Mouse (Mus musculus): ENCODE results near the gene Uggt2.
"Not testable (repeated sequence)": the region's sequence is repeated elsewhere in the genome, so short reads cannot be mapped to it uniquely, and the experiment has no call there.

The Uggt2 gene

DNA sequence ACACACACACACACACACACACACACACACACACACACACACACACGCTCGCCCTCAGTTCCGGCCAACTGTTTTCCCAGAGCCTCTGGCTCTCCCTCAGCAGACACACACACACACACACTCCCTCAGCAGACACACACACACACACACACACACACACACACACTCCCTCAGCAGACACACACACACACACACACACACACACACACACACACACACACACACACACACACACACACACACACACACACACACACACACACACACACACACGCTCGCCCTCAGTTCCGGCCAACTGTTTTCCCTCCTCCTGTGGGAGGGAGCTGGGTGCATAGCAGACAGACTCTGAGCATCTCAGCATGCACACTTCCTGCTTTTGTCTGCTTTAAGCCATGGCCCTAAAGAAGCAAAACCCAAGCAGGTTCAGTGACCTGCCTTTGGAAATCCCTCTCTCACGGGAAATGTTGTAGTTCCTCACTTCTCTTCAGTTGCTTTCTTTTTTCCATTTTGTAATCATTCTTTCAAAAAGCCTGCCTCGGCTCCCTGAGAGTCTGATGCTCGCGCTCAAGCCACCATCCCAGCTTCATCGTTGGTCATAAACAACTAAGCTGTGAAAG is 116.7 kb downstream of the Uggt2 start:
- DNase-seq (ENCODE audit: low read depth in 2 of 2, low spot score in 2 of 2): peak; percentile 16 to 18

- DNase-seq (ENCODE audit: low read depth in 2 of 2, low spot score in 2 of 2): not testable (repeated sequence)
These were observed 117.4 kb downstream of the Uggt2 start for GRCm38 (mm10) chr14:118981711-118982428.

- DNase-seq (ENCODE audit: low read depth in 2 of 2, low spot score in 2 of 2): no peak
These were observed 118.3 kb downstream of the Uggt2 start for GRCm38 (mm10) chr14:118980890-118981289.

GRCm38 (mm10) chr14:118980358-118980757 is 118.9 kb downstream of the Uggt2 start:
- DNase-seq (ENCODE audit: low read depth in 2 of 2, low spot score in 2 of 2): no peak

- DNase-seq (ENCODE audit: low read depth in 2 of 2, low spot score in 2 of 2): no peak
These were observed 119.5 kb downstream of the Uggt2 start for GRCm38 (mm10) chr14:118979571-118980325.

- DNase-seq (ENCODE audit: low read depth in 2 of 2, low spot score in 2 of 2): no peak
These were observed 122.0 kb downstream of the Uggt2 start for GRCm38 (mm10) chr14:118977136-118977816.

- no peak for DNase-seq (ENCODE audit: low read depth in 2 of 2, low spot score in 2 of 2)
These were observed 127.0 kb downstream of the Uggt2 start for GRCm38 (mm10) chr14:118972268-118972667.

DNA sequence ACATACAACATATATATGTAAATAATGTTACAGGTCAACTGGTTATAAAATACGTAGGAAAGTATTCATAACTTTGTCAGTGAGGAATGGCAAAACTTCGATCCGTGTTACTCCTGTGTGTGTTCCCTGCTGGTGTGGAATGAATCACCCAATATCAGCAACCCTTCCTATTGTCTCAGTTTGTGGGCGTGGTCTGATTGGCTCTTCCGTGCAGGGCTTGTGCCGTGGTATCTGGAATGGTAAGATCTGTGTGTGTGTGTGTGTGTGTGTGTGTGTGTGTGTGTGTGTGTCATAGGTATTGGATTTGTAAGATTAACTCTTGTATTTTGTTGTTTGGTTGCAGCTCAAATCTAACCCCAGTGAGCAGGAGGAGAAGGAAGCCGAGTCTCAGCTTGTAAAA is 131.6 kb downstream of the Uggt2 start:
- no peak for DNase-seq (ENCODE audit: low read depth in 2 of 2, low spot score in 2 of 2)

DNA sequence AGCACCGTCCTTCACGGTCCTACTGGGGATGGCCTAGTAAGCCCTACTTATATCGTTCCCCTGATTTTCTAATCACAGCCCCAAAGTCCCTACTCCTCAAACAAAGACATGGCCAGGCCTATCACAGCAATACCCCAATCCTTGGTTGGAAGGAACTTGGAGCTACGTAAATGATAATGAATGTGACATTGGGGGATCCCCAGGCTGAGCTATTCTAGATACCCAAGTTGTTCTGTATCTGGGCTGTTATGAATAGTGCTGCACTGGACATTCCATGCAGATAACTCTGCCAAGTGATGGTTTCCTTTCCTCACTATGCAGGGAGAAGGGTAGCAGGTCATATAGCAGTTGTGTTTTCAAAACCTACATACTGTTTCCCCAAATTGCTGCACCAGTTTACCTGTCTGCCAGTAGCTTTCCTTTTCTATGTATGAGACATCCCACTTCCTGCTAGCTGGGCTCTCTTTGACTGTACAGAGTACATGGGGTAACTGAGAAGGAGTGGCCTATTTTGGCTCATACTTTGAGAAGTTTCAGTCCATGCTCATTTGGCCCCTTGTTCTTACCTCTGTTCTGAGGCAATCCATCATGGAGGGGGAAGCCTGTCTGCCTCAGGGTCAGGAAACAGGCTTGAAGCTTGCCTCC is 133.8 kb downstream of the Uggt2 start:
- DNase-seq (ENCODE audit: low read depth in 2 of 2, low spot score in 2 of 2): no peak

GRCm38 (mm10) chr14:118958010-118958409 is 141.2 kb downstream of the Uggt2 start:
- no peak for DNase-seq (ENCODE audit: low read depth in 2 of 2, low spot score in 2 of 2)

- no peak for DNase-seq (ENCODE audit: low read depth in 2 of 2, low spot score in 2 of 2)
These were observed 147.2 kb downstream of the Uggt2 start for GRCm38 (mm10) chr14:118951912-118952583.

DNA sequence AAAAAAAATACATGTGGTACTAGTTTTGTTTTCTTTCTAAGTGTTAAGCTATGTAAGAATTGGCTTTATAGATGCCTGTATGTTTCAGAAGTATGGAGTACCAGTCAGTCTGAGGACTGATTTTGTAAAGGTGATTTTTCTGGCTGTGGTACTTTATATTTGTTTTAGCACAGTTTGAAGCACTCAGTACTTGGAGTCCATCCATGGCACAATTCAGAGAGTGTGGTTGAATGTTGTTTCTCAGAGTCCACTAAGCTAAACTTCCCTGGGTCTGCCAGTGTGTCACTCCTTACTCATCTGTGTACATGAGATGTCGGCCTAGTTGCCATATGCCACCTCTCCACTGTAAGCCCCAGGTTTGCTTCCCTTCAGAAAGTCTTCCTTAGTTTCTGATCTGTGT is 150.4 kb downstream of the Uggt2 start:
- DNase-seq (ENCODE audit: low read depth in 2 of 2, low spot score in 2 of 2): no peak

- no peak for DNase-seq (ENCODE audit: low read depth in 2 of 2, low spot score in 2 of 2)
These were observed 154.5 kb downstream of the Uggt2 start for GRCm38 (mm10) chr14:118944702-118945101.

DNA sequence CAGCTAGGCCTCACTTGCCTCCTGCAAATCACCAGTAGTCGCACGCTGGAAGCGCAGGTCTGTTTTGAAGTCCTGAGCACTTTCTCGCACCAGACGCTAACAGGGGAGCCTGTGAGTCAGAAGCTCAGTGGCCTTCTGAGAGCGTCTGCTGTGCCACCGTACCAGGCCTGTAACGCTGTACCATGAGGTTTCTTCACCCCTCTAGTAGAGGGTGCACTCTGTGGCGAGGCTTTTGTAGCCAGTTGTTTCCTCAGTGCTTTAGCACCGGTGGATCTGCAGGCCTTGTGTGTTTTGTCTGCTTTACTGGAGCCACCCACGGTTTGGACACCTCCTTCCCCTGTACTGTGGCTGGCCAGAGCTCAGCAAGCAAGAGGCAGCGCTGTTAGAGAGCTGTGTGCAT is 157.2 kb downstream of the Uggt2 start:
- DNase-seq (ENCODE audit: low read depth in 2 of 2, low spot score in 2 of 2): no peak

- DNase-seq (ENCODE audit: low read depth in 2 of 2, low spot score in 2 of 2): no peak
These were observed 158.3 kb downstream of the Uggt2 start for GRCm38 (mm10) chr14:118940796-118941495.

DNA sequence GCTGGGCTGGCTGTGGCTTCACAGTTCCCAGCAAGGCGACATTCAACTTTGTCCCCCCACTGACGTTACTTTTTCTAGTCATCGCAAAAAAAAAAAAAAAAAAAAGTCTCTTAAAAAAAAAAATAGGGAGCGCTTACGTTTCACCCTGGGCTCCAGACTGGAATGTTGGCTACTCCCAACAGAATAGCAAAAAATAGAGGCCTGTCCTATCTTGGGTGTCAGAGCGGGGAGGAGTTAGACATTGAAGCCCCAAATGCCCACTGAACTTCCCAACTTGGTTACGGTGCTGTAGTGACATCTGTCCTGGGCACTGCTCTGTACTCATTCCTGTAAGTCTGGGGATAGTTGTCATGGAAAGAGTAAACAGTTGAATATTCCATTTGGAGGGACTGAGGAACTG is 160.7 kb downstream of the Uggt2 start:
- DNase-seq (ENCODE audit: low read depth in 2 of 2, low spot score in 2 of 2): no peak

GRCm38 (mm10) chr14:118937533-118938492 is 161.4 kb downstream of the Uggt2 start, which contains the start of gene Dnajc3:
Dnajc3 (plus strand) TSS chr14:118937976.
- peak; percentile 96 for DNase-seq (ENCODE audit: low read depth in 2 of 2, low spot score in 2 of 2)

GRCm38 (mm10) chr14:118936952-118937351 is 162.3 kb downstream of the Uggt2 start:
- no peak for DNase-seq (ENCODE audit: low read depth in 2 of 2, low spot score in 2 of 2)

DNA sequence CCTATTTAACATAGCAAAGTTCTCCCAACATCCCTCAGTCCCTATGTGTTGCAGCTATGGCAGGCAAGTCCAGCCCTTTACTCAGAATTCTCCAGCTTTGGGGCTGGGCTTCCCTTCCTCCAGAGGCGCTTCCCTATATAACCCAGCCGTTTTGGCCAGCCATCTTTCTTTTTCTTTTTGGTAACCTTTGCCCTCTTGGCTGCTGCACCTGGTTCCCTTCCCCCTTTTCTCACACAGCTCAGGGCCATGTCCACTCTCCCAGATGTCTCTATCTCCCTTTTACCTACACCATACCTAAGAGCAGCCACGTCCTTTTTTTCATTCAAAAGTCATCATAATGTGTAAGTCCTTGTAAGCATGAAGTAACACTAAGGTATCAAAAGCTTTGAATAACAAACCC is 163.0 kb downstream of the Uggt2 start:
- DNase-seq (ENCODE audit: low read depth in 2 of 2, low spot score in 2 of 2): no peak

Data from CD8-positive naive resting alpha-beta T cell, adult 2 months (primary cell).